Mouse (Mus musculus) forebrain, embryonic 14.5 days (tissue): ENCODE results near the gene Cct7. TPM values are rescaled to one million over a fixed set of nuclear protein-coding genes. Genes with fewer than 3 reads are reported as not detected.

Experiments used
- ATAC-seq: fragments of 200-750 bp; cut with Nextera tagmentation; 2 replicates; pipeline ENCODE4 v1.8.0; 2017; ENCODE audit warnings: mild to moderate bottlenecking, moderate library complexity
- DNase-seq: peaks from one replicate; pipeline ENCODE4 v3.0.0-alpha.2; 2015; ENCODE audit warnings: low spot score
- H3K27ac ChIP-seq: fragments of 300-500 bp; sonication (generic); 2 replicates; pipeline ENCODE4 v1.5.1; 2014; ENCODE audit warnings: low read depth, mild to moderate bottlenecking, control low read depth, low read length, moderate library complexity
- H3K27me3 ChIP-seq: fragments of 300-500 bp; sonication (generic); replicated peaks from 2 replicates; pipeline ENCODE4 v1.6.1; 2014; ENCODE audit warnings: low read length, control low read depth, mixed read lengths; ENCODE audit not compliant: control insufficient read depth, insufficient read depth
- H3K36me3 ChIP-seq: fragments of 300-500 bp; sonication (generic); 2 replicates; pipeline ENCODE4 v1.6.1; 2014; ENCODE audit warnings: low read length, control low read depth; ENCODE audit not compliant: control insufficient read depth, insufficient read depth
- H3K4me1 ChIP-seq: fragments of 300-500 bp; sonication (generic); 2 replicates; pipeline ENCODE4 v1.6.1; 2014; ENCODE audit warnings: antibody characterized with exemption, low read length, control low read depth; ENCODE audit not compliant: control insufficient read depth, insufficient read depth
- H3K4me2 ChIP-seq: fragments of 300-500 bp; sonication (generic); 2 replicates; pipeline ENCODE4 v1.6.1; 2014; ENCODE audit warnings: mild to moderate bottlenecking, control low read depth, low read length
- H3K4me3 ChIP-seq: fragments of 300-500 bp; sonication (generic); 2 replicates; pipeline ENCODE4 v1.5.1; 2014; ENCODE audit warnings: low read depth, low read length, control low read depth
- H3K9ac ChIP-seq: fragments of 300-500 bp; sonication (generic); 2 replicates; pipeline ENCODE4 v1.6.1; 2014; ENCODE audit warnings: mild to moderate bottlenecking, low read length, control low read depth, moderate library complexity
- H3K9me3 ChIP-seq: fragments of 300-500 bp; sonication (generic); replicated peaks from 2 replicates; pipeline ENCODE4 v1.6.1; 2016; ENCODE audit warnings: low read length, control low read depth, mixed read lengths; ENCODE audit not compliant: control insufficient read depth
- WGBS: fragments of 180-500 bp; shearing (Covaris S2); extraction: QIAGEN DNeasy Blood & Tissue Kit; methylation state at CpG from one replicate; pipeline ENCODE4 v1.1.7; 2014; 5-methylcytosine and 5-hydroxymethylcytosine counted together
- polyA plus RNA-seq: library from polyadenylated mRNA; unstranded; fragments of >200 nt; fragmentation: Nextera tagmentation; extraction: Ambion mirVana; gene quantifications from 2 replicates; pipeline ENCODE4 v1.2.1, GENCODE M21; 2014

The Cct7 gene
- polyA plus RNA-seq, result 727 and 759 TPM in 2 replicates

- ATAC-seq, result peak; percentile 92
Observed at GRCm38 (mm10) chr6:85450697-85451663, at the start of gene Cct7. Gene Cct7 (plus strand): TSS chr6:85451514.

GRCm38 (mm10) chr6:85402613-85403012 is 48.7 kb upstream of the Cct7 start:
- H3K4me1 ChIP-seq, result no peaks in the 10 kb centered on the region; the same call in 1 of the 2 replicates
- ATAC-seq (no peak), DNase-seq (no peak)
- H3K4me3 ChIP-seq, result no peak overlapping the region
- 42% methylated on average over 2 of the region's 2 CpGs for whole genome bisulfite sequencing
- H3K36me3 ChIP-seq, result no peaks in the 10 kb centered on the region
- no peak overlapping the region for H3K4me2 ChIP-seq
- H3K9me3 ChIP-seq, result no peaks in the 10 kb centered on the region
- H3K9ac ChIP-seq, result no peak overlapping the region
- H3K27ac ChIP-seq, result peak overlapping the region; percentile 9; the same call in 1 of the 2 replicates
- no peaks in the 10 kb centered on the region; the same call in none of the 2 replicates for H3K27me3 ChIP-seq

More at GRCm38 (mm10) chr6:85450697-85451663, at the start of gene Cct7:
- peak within 1 kb of the TSS; percentile 96 for H3K9ac ChIP-seq
- H3K27me3 ChIP-seq, result no peaks in the 10 kb centered on the region
- peaks cover 22% of the 10 kb centered on the region for H3K4me1 ChIP-seq
- peak within 1 kb of the TSS; percentile 92 for H3K27ac ChIP-seq
- 3% methylated on average over 89 of the region's 96 CpGs for WGBS
- peak within 1 kb of the TSS; percentile 86 for H3K4me2 ChIP-seq
- no peaks in the 10 kb centered on the region for H3K9me3 ChIP-seq
- H3K4me3 ChIP-seq, result peak within 1 kb of the TSS; percentile 77
- peak; percentile 99 for DNase-seq
- H3K36me3 ChIP-seq, result peaks cover 13% of the 10 kb centered on the region

- Histone ChIP-seq H3K36me3 (no peaks in the 10 kb centered on the region), H3K4me2 (no peak overlapping the region), H3K27me3 (peaks cover 4% of the 10 kb centered on the region), H3K9me3 (no peaks in the 10 kb centered on the region), H3K4me1 (no peaks in the 10 kb centered on the region; the same call in 1 of the 2 replicates), H3K4me3 (no peak overlapping the region), H3K9ac (no peak overlapping the region), H3K27ac (peak overlapping the region; percentile 33; the same call in 1 of the 2 replicates)
- DNase-seq, result peak; percentile 53
- peak; percentile 42; the same call in 1 of the 2 replicates for ATAC-seq
- WGBS, result 57% methylated on average over 10 of the region's 10 CpGs
Observed at GRCm38 (mm10) chr6:85403039-85403438, 48.3 kb upstream of the Cct7 start.

GRCm38 (mm10) chr6:85409003-85409402 is 42.3 kb upstream of the Cct7 start:
- peaks cover 24% of the 10 kb centered on the region for H3K27me3 ChIP-seq
- no peaks in the 10 kb centered on the region for H3K4me1 ChIP-seq
- ATAC-seq, result no peak
- H3K4me2 ChIP-seq, result peak overlapping the region; percentile 44
- H3K36me3 ChIP-seq, result no peaks in the 10 kb centered on the region
- peak; percentile 22 for DNase-seq
- peak overlapping the region; percentile 53 for H3K9ac ChIP-seq
- 2% methylated on average over 31 of the region's 31 CpGs for WGBS
- no peaks in the 10 kb centered on the region for H3K9me3 ChIP-seq
- H3K4me3 ChIP-seq, result peak overlapping the region; percentile 22
- no peak overlapping the region for H3K27ac ChIP-seq

- H3K9ac ChIP-seq, result no peak overlapping the region
- H3K9me3 ChIP-seq, result no peaks in the 10 kb centered on the region
- H3K4me2 ChIP-seq, result no peak overlapping the region
- 11% methylated on average over 13 of the region's 13 CpGs for WGBS
- H3K4me1 ChIP-seq, result no peaks in the 10 kb centered on the region
- no peak overlapping the region for H3K27ac ChIP-seq
- peak; percentile 88 for DNase-seq
- peaks cover 24% of the 10 kb centered on the region for H3K27me3 ChIP-seq
- no peak overlapping the region for H3K4me3 ChIP-seq
- ATAC-seq, result peak; percentile 94
- no peaks in the 10 kb centered on the region for H3K36me3 ChIP-seq
Observed at GRCm38 (mm10) chr6:85410771-85411273, 40.5 kb upstream of the Cct7 start.

- no peak overlapping the region for H3K4me3 ChIP-seq
- no peaks in the 10 kb centered on the region for H3K9me3 ChIP-seq
- no peaks in the 10 kb centered on the region for H3K36me3 ChIP-seq
- no peak overlapping the region for H3K9ac ChIP-seq
- no peak overlapping the region for H3K4me2 ChIP-seq
- ATAC-seq (no peak), DNase-seq (no peak)
- no peaks in the 10 kb centered on the region for H3K4me1 ChIP-seq
- no peak overlapping the region for H3K27ac ChIP-seq
- WGBS, result 53% methylated on average over 3 of the region's 3 CpGs
- no peaks in the 10 kb centered on the region for H3K27me3 ChIP-seq
Observed at GRCm38 (mm10) chr6:85415829-85416228, 35.5 kb upstream of the Cct7 start.

GRCm38 (mm10) chr6:85419150-85419549 is 32.2 kb upstream of the Cct7 start:
- H3K36me3 ChIP-seq, result no peaks in the 10 kb centered on the region
- ATAC-seq (no peak), DNase-seq (no peak)
- WGBS, result 93% methylated on average over 2 of the region's 2 CpGs
- H3K4me2 ChIP-seq, result no peak overlapping the region
- H3K9me3 ChIP-seq, result no peaks in the 10 kb centered on the region
- no peak overlapping the region for H3K4me3 ChIP-seq
- no peaks in the 10 kb centered on the region for H3K27me3 ChIP-seq
- H3K9ac ChIP-seq, result no peak overlapping the region
- no peaks in the 10 kb centered on the region for H3K4me1 ChIP-seq
- H3K27ac ChIP-seq, result no peak overlapping the region

- ATAC-seq (no peak), DNase-seq (no peak)
- H3K4me3 ChIP-seq, result no peak within 1 kb of the TSS
- H3K9me3 ChIP-seq, result no peaks in the 10 kb centered on the region
- no peak within 1 kb of the TSS for H3K27ac ChIP-seq
- 13% methylated on average over 28 of the region's 28 CpGs for WGBS
- H3K9ac ChIP-seq, result no peak within 1 kb of the TSS
- H3K4me1 ChIP-seq, result no peaks in the 10 kb centered on the region
- no peaks in the 10 kb centered on the region for H3K27me3 ChIP-seq
- H3K4me2 ChIP-seq, result no peak within 1 kb of the TSS
- H3K36me3 ChIP-seq, result no peaks in the 10 kb centered on the region
Observed at GRCm38 (mm10) chr6:85423836-85424379, 27.4 kb upstream of the Cct7 start, which contains the start of gene Noto. Gene Noto (plus strand): TSS chr6:85423886.
